Mouse (Mus musculus) adrenal gland, postnatal 36 days (tissue): ENCODE results near the gene Thg1l. TPM values are rescaled to one million over a fixed set of nuclear protein-coding genes. Genes with fewer than 3 reads are reported as not detected.

Source experiments
- DNase-seq, 2 experiments: peaks; one replicate each; pipeline ENCODE4 v3.0.0; 2021; ENCODE audit warnings: mixed read lengths in 1 of 2
- long read RNA-seq, 2 experiments: library from polyadenylated mRNA; stranded (forward); transcript quantifications; one replicate each; pipeline ENCODE4 v2.0.0; 2021; ENCODE audit warnings: borderline sequencing depth in 2 of 2
- total RNA-seq, 2 experiments: library from RNA; stranded (reverse); gene quantifications; 2 replicates each; pipeline ENCODE4 v1.2.3; 2021

The Thg1l gene
- total RNA-seq, result 10 to 100 TPM; 14.6 to 18.2 TPM
- long read RNA-seq, experiment 1, transcript Thg1l-201 (6 exons, 2,250 nt), result major isoform, 5 of 6 reads
- long read RNA-seq, experiment 1, partial matches to known transcripts, result 1 of 6 reads
- long read RNA-seq, experiment 1, other reads (novel, unspliced or antisense), result 0 of 6 reads
- long read RNA-seq, experiment 2, partial matches to known transcripts, result 0 of 1 reads
- long read RNA-seq, experiment 2, other reads (novel, unspliced or antisense), result 0 of 1 reads

DNA sequence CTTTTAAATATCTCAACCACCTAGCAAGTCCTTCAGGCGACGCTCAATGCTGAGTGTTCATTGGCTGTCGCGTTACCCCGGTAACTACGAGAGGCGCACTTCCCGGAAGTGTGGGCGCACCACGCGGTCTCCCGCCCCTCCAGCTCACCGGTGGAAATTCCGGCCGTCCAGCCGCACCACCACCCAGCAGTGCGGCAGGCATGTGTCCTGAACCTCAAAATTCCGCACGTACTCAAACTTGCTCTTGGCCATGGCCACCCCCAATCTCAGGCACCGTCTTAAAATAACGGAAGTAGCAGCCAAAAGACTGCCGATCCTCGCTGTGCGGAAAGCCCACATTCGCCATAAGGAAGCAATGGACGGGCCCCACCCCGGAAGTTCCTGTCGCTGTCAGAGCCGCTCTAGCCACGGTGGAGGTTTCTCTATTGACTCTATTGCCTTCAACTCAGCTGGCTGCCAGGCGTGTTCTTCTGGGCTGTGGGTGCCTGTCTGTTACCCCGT is at the start of gene Thg1l:
TSS of gene Thg1l (minus strand) at position 368 of the 501 bp plus-strand sequence.
- peak; percentile 91 to 95 for DNase-seq

DNA sequence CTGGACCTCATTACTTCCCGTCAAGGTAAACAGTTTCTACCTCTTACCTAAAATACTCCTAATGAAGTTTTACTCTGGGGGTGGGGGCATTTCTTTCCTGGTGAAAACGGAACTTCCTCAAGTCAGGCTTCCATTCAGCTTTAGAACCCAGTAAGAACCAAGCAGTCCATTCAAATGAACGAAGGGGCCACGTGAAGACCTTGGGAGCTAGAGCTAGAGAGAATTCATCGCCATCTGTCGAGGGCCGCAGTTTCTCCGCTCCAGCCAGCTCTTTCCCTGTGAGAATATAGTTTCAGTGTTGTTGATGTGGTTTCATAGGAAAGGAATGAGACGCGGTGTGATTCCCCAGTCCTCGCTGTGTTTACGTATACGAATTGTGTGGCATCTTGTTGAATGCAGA is 36.8 kb upstream of the Thg1l start:
- DNase-seq, result no peak

DNA sequence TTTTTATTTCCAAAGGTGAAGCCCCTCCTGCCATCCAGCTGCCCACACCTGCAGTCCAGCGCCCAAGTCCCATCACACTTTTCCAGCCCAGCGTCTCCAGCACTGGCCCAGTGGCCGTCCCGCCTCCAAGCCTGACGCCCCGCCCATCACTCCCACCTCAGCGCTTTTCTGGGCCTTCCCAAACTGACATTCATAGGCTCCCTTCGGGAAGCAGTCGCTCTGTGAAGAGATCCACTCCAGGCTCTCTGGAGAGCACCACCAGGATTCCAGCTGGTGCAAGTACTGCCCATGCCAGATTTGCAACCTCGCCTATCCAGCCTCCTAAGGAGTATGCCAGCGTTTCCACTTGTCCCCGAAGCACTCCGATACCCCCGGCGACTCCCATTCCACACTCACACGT is 36.3 kb upstream of the Thg1l start:
- DNase-seq, result peak; percentile 51 to 56

DNA sequence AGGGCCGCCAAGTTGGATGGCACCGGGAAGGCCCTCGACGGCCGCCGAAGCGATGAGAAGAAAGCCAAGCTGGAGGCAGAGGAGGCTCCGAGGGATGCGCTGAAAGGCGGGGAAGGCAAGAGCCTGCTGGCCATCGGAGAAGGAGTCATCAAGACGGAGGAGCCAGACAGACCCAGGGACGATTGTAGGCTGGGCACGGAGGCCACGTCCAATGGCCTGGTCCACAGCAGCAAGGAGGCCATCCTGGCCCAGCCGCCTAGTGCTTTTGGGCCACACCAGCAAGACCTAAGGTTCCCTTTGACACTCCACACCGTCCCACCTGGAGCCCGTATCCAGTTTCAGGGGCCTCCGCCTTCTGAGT is 25.6 kb upstream of the Thg1l start:
- peak in 1 of 2 experiments; percentile 12 for DNase-seq

DNA sequence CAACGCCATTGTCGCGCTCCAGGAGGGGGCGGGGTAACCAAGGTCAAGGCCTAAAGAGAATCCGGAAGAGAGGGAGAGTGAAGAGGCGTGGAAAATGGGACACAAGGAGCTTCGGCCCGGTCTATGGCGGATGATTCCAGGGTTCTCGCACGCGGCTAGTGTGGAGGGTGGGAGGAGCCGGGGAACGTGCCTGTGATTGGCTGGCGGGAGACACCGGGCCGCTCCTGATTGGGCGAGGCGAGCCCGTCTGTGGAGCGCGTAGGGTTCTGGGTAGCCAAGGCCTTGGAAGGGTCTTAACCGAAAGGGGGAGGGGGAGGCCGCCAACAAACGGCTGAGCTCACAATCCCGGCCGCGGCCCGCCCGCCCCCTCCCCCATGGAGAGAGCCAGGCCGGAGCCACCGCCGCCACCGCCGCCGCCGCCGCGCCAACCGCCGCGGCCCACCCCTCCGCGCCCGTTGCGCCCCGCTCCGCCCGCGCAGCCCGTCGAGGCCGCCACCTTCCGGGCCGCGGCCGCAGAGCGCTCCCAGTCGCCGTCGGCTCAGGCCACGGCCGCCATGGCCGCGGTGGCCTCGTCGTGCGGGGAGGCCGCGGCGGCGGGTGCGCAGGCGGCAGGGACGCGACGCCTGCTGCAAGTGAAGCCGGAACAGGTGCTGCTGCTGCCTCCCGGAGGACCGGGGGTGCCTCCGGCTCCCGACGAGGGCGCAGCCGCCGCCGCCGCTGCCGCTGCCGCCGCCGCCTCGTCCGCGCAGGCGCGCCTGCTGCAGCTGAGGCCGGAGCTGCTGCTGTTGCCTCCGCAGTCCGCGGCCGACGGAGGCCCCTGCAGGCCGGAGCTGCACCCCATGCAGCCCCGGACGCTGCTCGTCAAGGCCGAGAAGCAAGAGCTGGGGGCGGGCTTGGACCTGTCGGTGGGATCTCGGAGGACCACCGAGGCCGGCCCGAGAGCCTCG is 24.9 kb upstream of the Thg1l start, which contains the start of gene Sox30:
TSS of gene Sox30 (plus strand) at position 365 of the 947 bp plus-strand sequence.
- DNase-seq, result peak; percentile 52 to 70

DNA sequence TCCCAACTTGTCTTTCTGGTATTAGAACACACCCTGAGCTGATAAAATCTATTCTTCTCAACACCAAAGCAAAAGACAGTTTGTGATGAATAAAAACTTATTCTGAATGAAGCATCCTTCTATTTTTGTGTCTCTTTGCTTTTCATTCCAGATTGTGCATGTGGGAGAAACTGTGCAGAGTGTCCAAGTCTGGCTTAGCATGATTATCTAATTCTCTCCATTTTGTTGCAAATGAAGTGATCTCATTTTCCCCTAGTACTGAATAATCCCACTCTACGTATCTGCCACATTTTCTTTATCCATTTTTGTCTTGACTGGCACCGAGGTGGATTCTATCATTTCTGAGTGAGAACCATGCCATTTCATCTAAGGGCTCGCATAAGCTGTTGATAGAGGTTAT is 20.8 kb upstream of the Thg1l start:
- DNase-seq, result no peak

DNA sequence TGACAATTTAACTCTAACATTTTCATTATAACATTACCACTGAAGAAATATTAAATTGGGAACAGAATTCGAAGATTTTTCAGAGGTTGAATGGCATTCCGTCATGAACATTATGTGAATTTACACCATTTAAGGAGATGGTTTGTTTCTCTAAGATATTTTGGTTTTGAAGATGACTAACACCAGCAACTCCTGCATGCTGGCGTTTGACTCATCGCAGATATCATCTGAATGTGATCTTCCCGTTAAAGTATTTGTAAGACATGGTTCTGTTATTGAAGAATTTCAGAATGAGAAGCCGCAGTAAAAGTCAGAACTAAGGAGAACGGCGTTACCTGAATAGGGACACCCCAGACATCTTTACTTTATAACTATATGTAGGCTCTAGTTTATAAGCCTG is 19.2 kb upstream of the Thg1l start:
- DNase-seq, result no peak

DNA sequence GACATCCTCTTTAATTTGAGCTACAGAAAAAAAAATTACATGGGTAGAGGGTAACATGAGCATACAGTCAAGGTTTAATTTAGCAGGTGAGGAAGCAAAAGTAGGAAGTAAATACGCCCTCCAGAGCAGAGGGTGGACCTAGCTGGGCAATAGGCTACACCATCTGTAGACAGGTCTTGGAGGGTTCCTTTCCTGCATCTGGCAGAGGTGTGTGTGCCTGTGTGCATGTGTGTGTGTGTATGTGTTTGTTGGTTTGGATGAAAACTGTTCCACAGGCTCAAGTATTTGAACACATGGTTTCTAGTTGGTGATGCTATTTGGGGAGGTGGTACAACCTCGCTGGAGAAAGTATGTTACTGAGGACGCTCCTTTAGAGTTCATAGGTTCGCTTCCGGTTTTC is 18.3 kb upstream of the Thg1l start:
- no peak for DNase-seq

DNA sequence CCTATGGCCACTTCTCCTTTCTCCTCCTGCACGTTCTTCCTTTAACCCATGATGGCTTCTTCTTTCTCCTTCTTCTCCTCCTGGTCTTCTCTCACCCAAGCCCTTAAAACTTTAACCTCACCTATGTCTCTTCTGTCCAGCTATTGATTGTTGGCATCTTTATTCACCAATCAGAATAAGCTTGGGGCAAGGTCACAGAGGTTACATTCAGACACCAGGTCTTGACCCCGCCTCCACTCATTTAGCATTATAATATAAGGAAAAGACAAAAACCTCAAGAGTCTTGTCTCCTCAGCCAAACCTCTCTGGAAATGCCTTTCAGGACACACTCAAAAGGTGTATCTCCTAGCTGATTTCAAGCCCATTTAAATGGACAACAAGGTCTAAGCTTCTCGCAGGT is 13.2 kb upstream of the Thg1l start:
- no peak for DNase-seq

DNA sequence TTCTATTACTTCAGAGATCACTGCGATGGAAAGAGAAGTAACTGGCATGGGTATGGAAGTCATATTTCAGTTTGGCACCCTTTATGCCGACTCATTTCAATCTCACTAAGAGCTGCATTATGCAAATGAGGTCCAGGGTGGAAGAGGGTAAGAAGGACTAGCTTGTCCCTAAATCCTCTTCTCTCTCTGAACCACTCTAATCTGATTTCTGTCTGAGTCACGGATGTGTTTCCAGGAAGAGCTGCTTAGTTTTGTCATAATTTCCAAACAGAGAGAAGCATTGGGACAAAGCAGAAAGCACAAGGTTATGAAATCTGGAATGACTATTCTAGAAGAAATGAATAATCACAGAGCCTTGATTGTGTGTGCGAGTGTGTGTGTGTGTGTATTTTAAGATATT is 11.6 kb upstream of the Thg1l start:
- DNase-seq, result no peak

DNA sequence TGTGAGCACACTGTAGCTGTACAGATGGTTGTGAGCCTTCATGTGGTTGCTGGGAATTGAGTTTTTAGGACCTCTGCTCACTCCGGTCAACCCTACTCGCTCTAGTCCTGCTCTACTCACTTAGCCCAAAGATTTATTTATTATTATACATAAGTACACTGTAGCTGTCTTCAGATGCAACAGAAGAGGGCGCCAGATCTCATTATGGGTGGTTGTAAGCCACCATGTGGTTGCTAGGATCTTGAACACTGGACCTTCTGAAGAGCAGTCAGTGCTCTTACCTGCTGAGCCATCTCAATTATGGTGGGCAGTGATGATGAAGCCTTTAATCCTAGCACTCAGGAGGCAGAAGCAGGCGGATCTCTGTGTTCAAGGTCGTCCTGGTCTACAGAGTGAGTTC is 4.7 kb upstream of the Thg1l start:
- no peak for DNase-seq

DNA sequence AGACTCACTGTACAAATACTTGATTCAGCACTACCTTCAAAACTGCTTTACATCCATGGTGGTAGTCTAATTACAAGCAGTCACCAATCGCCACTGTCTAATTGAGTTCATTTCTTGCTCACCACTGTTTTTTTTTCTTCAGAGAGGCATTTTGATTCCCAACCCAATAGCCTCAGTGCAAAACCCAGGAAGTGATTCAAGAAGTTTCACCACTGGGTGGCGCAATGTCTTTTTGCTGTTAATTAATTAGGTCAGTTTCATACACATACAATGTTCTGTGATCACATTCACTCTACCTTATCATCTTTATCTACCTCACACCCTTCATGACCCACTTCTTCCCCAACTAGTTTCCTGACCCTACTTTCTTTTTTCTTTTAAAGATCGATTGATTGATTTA is 4.3 kb upstream of the Thg1l start:
- peak; percentile 30 to 35 for DNase-seq

DNA sequence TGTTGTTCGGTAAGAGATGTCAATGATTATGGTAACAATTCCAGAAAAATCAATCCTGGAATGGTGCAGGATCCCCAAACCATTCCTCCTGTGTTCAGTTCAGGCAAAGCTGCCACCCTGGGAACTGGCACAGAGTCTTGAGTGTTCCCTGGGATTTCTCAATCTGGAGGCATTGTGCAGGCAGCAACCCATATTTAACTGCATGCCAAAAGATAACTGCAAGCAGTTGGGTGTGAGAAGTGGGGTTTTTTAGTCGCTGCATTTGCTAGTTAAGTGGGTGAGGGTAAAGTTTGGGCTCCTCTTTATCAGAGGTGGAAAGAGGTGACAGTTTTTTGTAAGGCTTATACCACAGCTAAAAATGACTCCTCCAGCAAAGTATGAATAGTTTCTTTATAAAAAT is 7.8 kb downstream of the Thg1l start:
- no peak for DNase-seq

DNA sequence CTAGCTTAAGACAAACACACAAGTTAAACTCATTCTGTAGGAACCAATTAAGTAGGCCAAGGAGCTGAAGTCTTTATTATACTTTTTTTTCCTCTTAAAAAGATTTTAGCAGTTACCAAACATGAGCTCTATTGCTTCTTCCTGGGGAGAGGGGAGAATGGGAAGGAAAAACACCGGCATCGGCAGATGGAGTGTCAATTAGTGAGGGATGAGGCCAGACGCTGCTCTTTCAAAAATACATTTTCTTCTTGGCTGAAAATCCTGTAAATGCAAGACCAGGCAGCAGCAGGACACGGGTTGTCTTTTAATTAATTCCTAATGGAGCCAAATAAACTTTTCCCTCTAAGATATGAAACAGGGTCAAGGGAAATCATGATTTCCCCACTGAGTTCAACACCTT is 8.5 kb downstream of the Thg1l start:
- no peak for DNase-seq

DNA sequence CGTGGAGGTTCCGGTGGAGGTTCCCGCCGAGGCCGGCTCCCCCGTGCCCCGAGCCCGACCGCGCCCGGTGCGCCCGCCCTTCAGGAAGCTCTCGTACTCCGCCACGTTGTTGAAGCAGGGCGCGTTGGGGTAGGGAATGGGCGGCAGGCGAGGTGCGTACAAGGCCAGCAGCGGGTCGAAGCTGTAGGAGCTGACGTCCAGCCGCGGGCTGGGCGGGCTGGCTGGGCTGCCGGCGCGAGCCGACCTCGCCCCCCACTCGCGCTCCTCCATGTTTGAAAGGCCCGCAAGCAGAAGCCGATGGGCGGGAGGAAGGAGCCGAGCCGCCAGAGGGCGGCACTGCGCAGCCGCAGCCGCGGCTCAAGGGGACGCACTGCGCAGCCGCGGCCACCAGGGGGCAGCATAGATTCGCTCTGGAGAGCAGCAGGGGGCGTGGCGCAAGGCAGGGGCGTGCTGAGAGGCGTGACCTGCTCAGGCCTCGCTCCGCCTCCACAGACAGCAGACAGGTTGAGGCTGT is 10.6 kb downstream of the Thg1l start, which contains the start of gene Lsm11:
TSS of gene Lsm11 (minus strand) at position 293 of the 514 bp plus-strand sequence.
- DNase-seq, result peak; percentile 98

DNA sequence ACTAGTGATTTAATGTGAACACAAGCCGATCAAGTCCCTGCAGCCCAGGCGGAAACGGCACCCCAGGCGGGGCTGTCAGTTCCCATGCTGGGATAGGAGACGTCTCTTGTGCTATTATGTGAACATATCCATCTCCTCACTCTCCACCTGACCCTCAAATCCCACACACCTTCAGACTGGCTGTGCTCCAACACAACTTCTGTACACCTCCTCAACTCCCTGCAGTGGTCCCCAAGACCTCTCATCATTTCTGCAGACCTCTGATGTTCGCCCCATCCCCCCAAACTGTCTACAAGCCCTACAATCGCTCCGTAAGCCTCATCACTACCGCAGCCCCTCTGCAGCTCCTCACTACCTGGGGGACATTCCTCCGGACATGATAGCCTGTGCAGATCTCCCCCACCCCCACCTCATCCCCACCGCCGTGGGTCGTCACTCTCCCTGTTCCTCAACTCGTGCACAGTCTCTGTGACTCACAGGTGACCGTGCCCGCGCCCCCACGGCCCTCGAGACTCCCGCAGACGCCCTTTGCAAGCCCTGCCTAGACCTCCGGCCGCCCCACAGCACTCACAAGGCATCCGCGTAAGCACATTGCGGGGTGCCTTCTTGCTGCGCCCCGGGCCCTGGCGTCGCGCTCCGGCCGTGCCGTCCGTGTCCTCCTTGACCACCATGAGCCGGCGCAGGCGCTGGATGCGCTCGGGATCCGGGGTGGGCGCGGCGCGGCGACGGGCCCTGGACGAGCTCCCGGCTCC is 11.2 kb downstream of the Thg1l start:
- DNase-seq, result peak; percentile 44 to 51

DNA sequence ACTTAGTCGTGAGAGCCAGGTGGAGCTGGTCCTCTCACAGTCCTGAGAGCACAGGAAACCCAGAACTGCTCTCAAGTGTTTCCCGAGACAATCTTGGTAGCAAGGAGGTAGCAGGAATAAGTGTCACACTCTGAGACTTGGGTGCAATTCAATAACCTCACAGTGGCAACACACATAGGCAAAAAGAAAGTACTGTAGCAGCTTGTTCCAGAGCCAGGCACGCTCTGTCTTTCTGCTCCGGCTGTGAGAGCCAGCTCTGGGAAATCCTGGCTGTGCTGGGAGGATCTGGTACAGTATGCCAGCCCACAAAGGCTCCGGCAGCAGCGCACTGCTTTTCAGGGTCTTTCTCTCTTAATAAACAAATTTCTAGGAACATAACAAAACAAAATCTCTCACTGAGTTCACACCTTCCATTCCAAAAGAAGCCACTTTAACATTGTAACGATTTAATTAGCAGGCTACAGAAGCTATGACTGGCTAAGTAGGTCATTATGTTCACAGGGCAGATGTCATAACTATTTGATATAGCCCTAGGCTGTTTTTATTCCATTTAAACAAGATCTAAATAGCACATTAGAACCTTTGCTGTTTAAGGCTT is 12.1 kb downstream of the Thg1l start:
- DNase-seq, result peak; percentile 51 to 55

DNA sequence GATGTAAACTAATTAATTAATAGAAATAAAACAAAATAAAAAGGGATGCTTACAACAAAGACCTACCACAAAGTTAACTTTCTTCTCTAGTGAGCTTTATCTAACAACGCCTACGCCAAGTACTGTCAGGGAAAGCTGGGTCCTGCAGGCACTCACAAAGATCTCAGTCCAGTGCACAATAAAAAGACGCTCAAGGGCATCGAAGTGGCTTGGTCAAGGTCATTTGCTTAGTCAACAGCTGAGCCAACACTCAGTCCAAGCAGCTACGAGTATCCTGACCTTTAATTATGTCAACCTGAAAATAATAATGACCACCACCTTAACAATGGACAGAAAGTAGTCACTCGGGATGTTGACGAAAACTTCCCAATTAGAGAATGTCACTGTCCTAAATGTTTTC is 13.0 kb downstream of the Thg1l start:
- peak; percentile 63 to 65 for DNase-seq

DNA sequence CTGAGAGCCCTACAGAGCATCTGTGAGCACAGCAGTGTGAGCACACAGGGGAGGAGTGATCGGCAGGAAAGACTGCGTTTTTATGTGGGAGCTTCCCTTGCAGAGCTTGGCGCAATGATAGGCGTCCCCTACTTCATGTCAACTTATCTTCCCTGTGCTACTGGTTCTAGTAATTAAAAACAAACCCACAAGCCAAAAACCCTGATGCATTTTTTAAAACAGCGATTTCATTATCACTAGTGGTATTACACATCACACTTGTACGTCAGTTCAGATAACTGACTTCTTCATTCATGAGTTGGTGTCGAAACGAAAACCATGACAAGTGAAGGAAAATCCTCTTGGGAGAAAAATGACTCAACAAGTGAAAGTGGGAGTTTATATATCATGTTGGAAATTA is 16.4 kb downstream of the Thg1l start:
- DNase-seq, result no peak

DNA sequence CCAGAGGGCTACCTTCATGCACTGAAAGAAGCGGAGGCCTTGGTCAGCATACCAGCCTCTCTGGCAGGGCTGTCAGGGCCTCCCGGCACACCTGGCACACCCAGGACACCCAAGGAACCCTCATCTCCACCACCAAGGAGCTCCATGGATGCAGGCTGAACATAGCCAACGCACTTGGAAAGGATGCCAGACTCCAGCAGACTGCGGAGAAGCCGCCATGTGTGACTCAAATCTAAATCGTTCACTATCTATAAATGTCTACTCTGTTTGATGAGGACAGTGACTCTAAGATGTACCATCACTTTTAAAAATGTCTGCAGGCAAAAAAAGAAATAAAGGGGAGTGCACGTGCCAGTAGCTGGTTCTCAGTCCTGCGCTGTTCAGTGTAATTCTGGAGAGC is 17.8 kb downstream of the Thg1l start:
- DNase-seq, result no peak

DNA sequence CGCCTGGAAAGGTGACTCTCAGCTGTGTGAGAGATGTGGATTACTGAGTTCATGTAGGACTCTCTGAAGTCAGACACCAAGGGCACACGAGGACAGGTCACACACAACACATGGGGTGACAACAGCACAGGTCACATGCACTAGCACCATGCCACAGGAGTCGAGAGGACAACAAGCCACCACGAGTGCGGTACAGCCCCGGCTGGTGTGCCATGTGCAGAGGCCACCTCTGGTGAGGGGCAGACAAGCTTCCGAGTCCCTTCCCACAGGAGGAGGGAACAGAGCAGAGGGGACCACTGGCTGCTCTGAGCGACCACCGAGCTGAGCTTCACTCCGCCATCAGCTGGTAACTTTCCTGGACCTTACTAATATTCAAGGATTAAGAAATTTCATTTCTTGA is 22.5 kb downstream of the Thg1l start:
- no peak for DNase-seq

DNA sequence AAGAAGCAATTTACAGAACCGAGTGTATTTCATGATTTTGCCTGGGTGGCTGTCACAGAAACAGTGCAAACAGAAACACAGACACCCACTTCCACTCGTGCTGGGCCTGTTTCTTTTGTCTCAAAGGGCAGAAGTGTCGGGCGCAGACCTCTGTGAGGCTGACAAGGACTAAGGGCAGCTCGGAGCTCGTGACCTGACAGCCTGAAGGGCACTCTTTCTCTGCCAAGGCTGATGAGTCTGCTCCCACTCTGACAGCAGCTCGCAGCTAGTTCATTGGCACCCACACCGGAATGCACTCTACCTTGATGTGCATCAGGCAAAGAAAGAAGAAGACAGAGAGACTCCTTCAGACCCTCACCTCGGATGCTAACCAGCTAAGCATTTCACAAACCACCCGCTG is 25.8 kb downstream of the Thg1l start:
- DNase-seq, result peak; percentile 13 to 63
